Mouse (Mus musculus) neural tube, embryonic 11.5 days (tissue): Measurements from ENCODE around the gene Mgat4b. TPM values are rescaled to one million over a fixed set of nuclear protein-coding genes. Genes with fewer than 3 reads are reported as not detected.

Experiments
- ATAC-seq: fragments of 200-750 bp; cut with Nextera tagmentation; 2 replicates; pipeline ENCODE4 v1.8.0; 2017; ENCODE audit warnings: moderate number of reproducible peaks, mild to moderate bottlenecking, moderate TSS enrichment, moderate library complexity; ENCODE audit not compliant: insufficient read depth, low FRiP score, low TSS enrichment
- DNase-seq: peaks from one replicate; pipeline ENCODE4 v3.0.0-alpha.2; 2015; ENCODE audit warnings: low spot score
- H3K27ac ChIP-seq: fragments of 300-500 bp; sonication (generic); 2 replicates; pipeline ENCODE4 v1.5.1; 2014; ENCODE audit warnings: low read depth, mild to moderate bottlenecking, low read length
- H3K27me3 ChIP-seq: fragments of 300-500 bp; sonication (generic); 2 replicates; pipeline ENCODE4 v1.6.1; 2014; ENCODE audit warnings: mild to moderate bottlenecking, low read length, mixed read lengths; ENCODE audit not compliant: control insufficient read depth, insufficient read depth
- H3K36me3 ChIP-seq: fragments of 300-500 bp; sonication (generic); 2 replicates; pipeline ENCODE4 v1.6.1; 2014; ENCODE audit warnings: mild to moderate bottlenecking, low read length, moderate library complexity, mixed read lengths; ENCODE audit not compliant: control insufficient read depth, insufficient read depth
- H3K4me1 ChIP-seq: fragments of 300-500 bp; sonication (generic); 2 replicates; pipeline ENCODE4 v1.6.1; 2014; ENCODE audit warnings: low read length, mixed read lengths; ENCODE audit not compliant: control insufficient read depth, insufficient read depth
- H3K4me2 ChIP-seq: fragments of 300-500 bp; sonication (generic); 2 replicates; pipeline ENCODE4 v1.6.1; 2014; ENCODE audit warnings: low read depth, mild to moderate bottlenecking, moderate library complexity
- H3K4me3 ChIP-seq: fragments of 300-500 bp; sonication (generic); 2 replicates; pipeline ENCODE4 v1.5.1; 2014; ENCODE audit warnings: low read depth, low read length
- H3K9ac ChIP-seq: fragments of 300-500 bp; sonication (generic); 2 replicates; pipeline ENCODE4 v1.6.1; 2014; ENCODE audit warnings: mild to moderate bottlenecking, low read length
- H3K9me3 ChIP-seq: fragments of 300-500 bp; sonication (generic); 2 replicates; pipeline ENCODE4 v1.6.1; 2016; ENCODE audit warnings: low read length; ENCODE audit not compliant: control insufficient read depth
- WGBS: fragments of 180-500 bp; shearing (Covaris S2); extraction: QIAGEN DNeasy Blood & Tissue Kit; methylation state at CpG from one replicate; pipeline ENCODE4 v1.1.7; 2014; 5-methylcytosine and 5-hydroxymethylcytosine counted together
- polyA plus RNA-seq: library from polyadenylated mRNA; unstranded; fragments of >200 nt; fragmentation: Nextera tagmentation; extraction: Ambion mirVana; gene quantifications from 2 replicates; pipeline ENCODE4 v1.2.1, GENCODE M21; 2014

Gene Mgat4b
- polyA plus RNA-seq, 1 experiment from 2014 or later: 25.1 TPM

- Histone ChIP-seq H3K36me3 (peaks cover 36% of the 10 kb centered on the region), H3K4me2 (no peak overlapping the region), H3K27me3 (no peaks in the 10 kb centered on the region), H3K9me3 (no peaks in the 10 kb centered on the region), H3K27ac (no peak overlapping the region), H3K9ac (no peak overlapping the region), H3K4me1 (no peaks in the 10 kb centered on the region), H3K4me3 (no peak overlapping the region)
- WGBS: 89% methylated on average over 3 of the region's 3 CpGs
- ATAC-seq (no peak), DNase-seq (no peak)
Observed at GRCm38 (mm10) chr11:50263198-50263597, 52.5 kb downstream of the Mgat4b start.

- no peaks in the 10 kb centered on the region for H3K4me1 ChIP-seq
- no peaks in the 10 kb centered on the region for H3K27me3 ChIP-seq
- ATAC-seq: no peak
- 94% methylated on average over 8 of the region's 8 CpGs for WGBS
- no peaks in the 10 kb centered on the region for H3K9me3 ChIP-seq
- peaks cover 30% of the 10 kb centered on the region for H3K36me3 ChIP-seq
- H3K9ac ChIP-seq: no peak overlapping the region
- H3K4me3 ChIP-seq: no peak overlapping the region
- DNase-seq: no peak
- no peak overlapping the region for H3K4me2 ChIP-seq
- no peak overlapping the region for H3K27ac ChIP-seq
Observed at GRCm38 (mm10) chr11:50265931-50266330, 55.2 kb downstream of the Mgat4b start.

- Histone ChIP-seq H3K27ac (no peak overlapping the region), H3K9ac (no peak overlapping the region), H3K9me3 (no peaks in the 10 kb centered on the region), H3K27me3 (no peaks in the 10 kb centered on the region), H3K4me3 (no peak overlapping the region), H3K4me2 (no peak overlapping the region), H3K4me1 (no peaks in the 10 kb centered on the region), H3K36me3 (peaks cover 21% of the 10 kb centered on the region)
- WGBS: 93% methylated on average over 3 of the region's 3 CpGs
- no peak for DNase-seq
- no peak for ATAC-seq
Observed at GRCm38 (mm10) chr11:50266997-50267396, 56.3 kb downstream of the Mgat4b start.

GRCm38 (mm10) chr11:50269163-50269562, 58.5 kb downstream of the Mgat4b start:
- 85% methylated on average over 2 of the region's 2 CpGs for WGBS
- Histone ChIP-seq H3K9me3 (no peaks in the 10 kb centered on the region), H3K4me2 (no peak overlapping the region), H3K4me1 (no peaks in the 10 kb centered on the region), H3K27me3 (no peaks in the 10 kb centered on the region), H3K36me3 (peaks cover 12% of the 10 kb centered on the region), H3K9ac (no peak overlapping the region), H3K27ac (no peak overlapping the region), H3K4me3 (no peak overlapping the region)
- DNase-seq (no peak), ATAC-seq (no peak)

DNA sequence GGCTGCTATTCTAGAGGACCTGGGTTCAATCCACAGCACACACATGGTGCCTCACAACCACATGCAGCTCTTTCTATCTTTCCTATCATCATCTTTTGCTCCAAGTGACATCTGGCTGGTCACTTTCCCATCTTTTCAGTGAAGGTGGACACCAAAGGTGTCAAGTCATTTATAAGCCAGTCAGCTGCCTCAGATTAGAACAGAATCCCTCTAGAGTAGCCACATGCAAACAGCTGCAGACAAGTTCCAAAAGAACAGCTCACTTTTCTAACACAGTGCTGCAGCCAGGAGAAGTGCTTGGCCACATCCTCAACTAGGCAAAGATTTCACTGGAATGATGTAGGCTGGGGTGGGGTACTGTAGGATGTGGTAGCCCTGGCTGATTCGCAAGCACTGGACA, 59.2 kb downstream of the Mgat4b start:
- H3K36me3 ChIP-seq: peaks cover 9% of the 10 kb centered on the region
- ATAC-seq: no peak
- no peak for DNase-seq
- H3K27me3 ChIP-seq: no peaks in the 10 kb centered on the region
- H3K4me2 ChIP-seq: no peak overlapping the region
- 96% methylated on average over 1 of the region's 1 CpGs for WGBS
- no peak overlapping the region for H3K4me3 ChIP-seq
- no peak overlapping the region for H3K27ac ChIP-seq
- H3K4me1 ChIP-seq: no peaks in the 10 kb centered on the region
- no peaks in the 10 kb centered on the region for H3K9me3 ChIP-seq
- H3K9ac ChIP-seq: no peak overlapping the region

GRCm38 (mm10) chr11:50272819-50273218, 62.1 kb downstream of the Mgat4b start:
- Histone ChIP-seq H3K4me2 (no peak overlapping the region), H3K36me3 (peaks cover 2% of the 10 kb centered on the region; the same call in 1 of the 2 replicates), H3K4me3 (no peak overlapping the region), H3K9me3 (no peaks in the 10 kb centered on the region), H3K9ac (no peak overlapping the region), H3K27me3 (no peaks in the 10 kb centered on the region), H3K4me1 (no peaks in the 10 kb centered on the region), H3K27ac (no peak overlapping the region)
- no peak for DNase-seq
- no peak for ATAC-seq
- 88% methylated on average over 2 of the region's 2 CpGs for whole genome bisulfite sequencing

DNA sequence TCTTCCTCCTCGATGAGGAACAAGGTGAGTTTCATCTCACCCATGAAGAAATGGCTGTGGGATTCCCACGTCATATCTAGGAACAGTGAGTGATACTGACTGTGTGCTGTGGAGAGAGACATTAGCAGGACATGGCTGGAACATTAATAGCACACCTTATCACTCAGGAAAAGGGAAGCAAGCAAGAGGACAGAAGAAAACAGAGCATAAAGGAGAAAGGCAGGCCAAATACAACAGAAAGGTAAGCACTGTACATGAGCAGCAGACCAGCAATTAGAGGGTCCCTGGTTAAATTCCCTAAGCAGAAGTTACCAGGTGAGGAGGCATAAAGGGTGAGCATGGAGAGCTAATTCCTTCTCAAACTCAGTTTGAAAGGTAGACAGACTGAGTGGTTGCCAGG, 64.4 kb downstream of the Mgat4b start:
- Histone ChIP-seq H3K9me3 (no peaks in the 10 kb centered on the region), H3K27me3 (no peaks in the 10 kb centered on the region), H3K9ac (no peak overlapping the region), H3K4me2 (no peak overlapping the region), H3K4me1 (no peaks in the 10 kb centered on the region), H3K36me3 (peaks cover 2% of the 10 kb centered on the region; the same call in 1 of the 2 replicates), H3K4me3 (no peak overlapping the region), H3K27ac (no peak overlapping the region)
- ATAC-seq (no peak), DNase-seq (no peak)
- whole genome bisulfite sequencing: 92% methylated on average over 2 of the region's 2 CpGs

GRCm38 (mm10) chr11:50275568-50276151, 65.0 kb downstream of the Mgat4b start:
- Histone ChIP-seq H3K36me3 (peaks cover 2% of the 10 kb centered on the region; the same call in 1 of the 2 replicates), H3K9ac (no peak overlapping the region), H3K4me1 (no peaks in the 10 kb centered on the region), H3K27ac (no peak overlapping the region), H3K4me2 (no peak overlapping the region), H3K4me3 (no peak overlapping the region), H3K27me3 (no peaks in the 10 kb centered on the region), H3K9me3 (no peaks in the 10 kb centered on the region)
- DNase-seq (no peak), ATAC-seq (no peak)
- WGBS: 90% methylated on average over 5 of the region's 5 CpGs

DNA sequence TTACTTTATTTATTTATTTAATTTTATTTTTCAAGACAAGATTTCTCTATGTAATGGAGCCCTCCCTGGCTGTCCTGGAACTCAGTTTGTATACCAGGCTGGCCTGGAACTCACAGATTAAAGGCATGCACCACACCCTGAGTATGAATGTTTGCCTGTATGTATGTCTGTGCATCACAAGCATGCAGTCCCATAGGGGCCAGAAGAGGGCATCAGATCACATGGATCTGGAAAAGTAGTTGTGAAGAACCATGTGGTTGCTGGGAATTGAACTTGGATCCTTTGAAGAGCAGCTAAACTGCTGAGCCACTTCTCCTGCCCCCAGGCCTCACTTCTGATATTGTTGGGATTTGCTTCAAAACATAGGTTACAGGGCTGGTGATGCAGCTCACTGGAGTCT, 66.3 kb downstream of the Mgat4b start:
- H3K4me2 ChIP-seq: no peak overlapping the region
- no peak overlapping the region for H3K4me3 ChIP-seq
- H3K36me3 ChIP-seq: peaks cover 2% of the 10 kb centered on the region; the same call in 1 of the 2 replicates
- no peak overlapping the region for H3K27ac ChIP-seq
- H3K27me3 ChIP-seq: no peaks in the 10 kb centered on the region
- H3K9ac ChIP-seq: no peak overlapping the region
- DNase-seq: no peak
- H3K4me1 ChIP-seq: no peaks in the 10 kb centered on the region
- ATAC-seq: no peak
- H3K9me3 ChIP-seq: no peaks in the 10 kb centered on the region
